In genomic region chr6:124759259-124759658, GRCm38 (mm10) we compare ENCODE assay signal across 8 mouse cellular contexts. TPM values are rescaled to one million over a fixed set of nuclear protein-coding genes. Genes with fewer than 3 reads are reported as not detected.
DNase-seq lines count a peak whose midpoint lies in the region; ATAC-seq and TF ChIP-seq lines count a peak whose summit lies in the region.

No protein-coding gene starts in this region.

- 3% methylated on average over 5 of the region's 5 CpGs for WGBS in embryonic facial prominence, embryonic 12.5 days
- 5% methylated on average over 5 of the region's 5 CpGs for WGBS in kidney, adult 2 months
- 2% methylated on average over 5 of the region's 5 CpGs for WGBS in liver, adult 2 months
- WGBS in stomach, embryonic 15.5 days: 3% methylated on average over 5 of the region's 5 CpGs

- peak; percentile 93 for DNase-seq in B cell, adult 2 months
- DNase-seq in adrenal gland, postnatal 25 days: peak; percentile 83
- peak; percentile 87 for DNase-seq in heart, adult 8-10 months (ENCODE audit: low spot score)
- DNase-seq in kidney, adult 2 months: peak; percentile 92
- peak; percentile 73 for DNase-seq in liver, adult 2 months (ENCODE audit: extremely low read depth, low read depth, low spot score)

- no peaks in the 10 kb centered on the region for H3K36me3 ChIP-seq in embryonic facial prominence, embryonic 12.5 days
- H3K36me3 ChIP-seq in kidney, adult 2 months (ENCODE audit: control insufficient read depth, insufficient read depth, low read length): no peaks in the 10 kb centered on the region
- H3K36me3 ChIP-seq in liver, adult 2 months (ENCODE audit: control insufficient read depth, insufficient read depth, low read length): no peaks in the 10 kb centered on the region
- no peaks in the 10 kb centered on the region for H3K36me3 ChIP-seq in myocyte (ENCODE audit: control insufficient read depth, insufficient read depth)
- H3K36me3 ChIP-seq in stomach, embryonic 15.5 days: no peaks in the 10 kb centered on the region

- 0 out of 2 replicates have a peak overlapping the region, but pooled peaks have one; percentile 4 for H3K4me3 ChIP-seq in embryonic facial prominence, embryonic 12.5 days
- H3K4me3 ChIP-seq in kidney, adult 2 months (ENCODE audit: insufficient read depth, low read depth, low read length): no peak overlapping the region
- no peak overlapping the region for H3K4me3 ChIP-seq in liver, adult 2 months (ENCODE audit: insufficient read depth, low read depth, low read length)
- H3K4me3 ChIP-seq in myocyte: no peak overlapping the region
- H3K4me3 ChIP-seq in stomach, embryonic 15.5 days (replicated peaks): no peak overlapping the region; the same call in 1 of the 2 replicates

- H3K9me3 ChIP-seq in embryonic facial prominence, embryonic 12.5 days: no peaks in the 10 kb centered on the region
- no peaks in the 10 kb centered on the region for H3K9me3 ChIP-seq in stomach, embryonic 15.5 days

- ATAC-seq in embryonic facial prominence, embryonic 12.5 days (ENCODE audit: insufficient number of reproducible peaks, insufficient read depth, low FRiP score, low TSS enrichment): no peak
- peak; percentile 2; the same call in 1 of the 2 replicates for ATAC-seq in stomach, embryonic 15.5 days (ENCODE audit: insufficient read depth, low FRiP score, low read depth)

- H3K4me2 ChIP-seq in embryonic facial prominence, embryonic 12.5 days (replicated peaks): peak overlapping the region; percentile 78
- peak overlapping the region; percentile 87 for H3K4me2 ChIP-seq in myocyte (ENCODE audit: low read depth)
- peak overlapping the region; percentile 61 for H3K4me2 ChIP-seq in stomach, embryonic 15.5 days

- no peak for TF ChIP-seq POLR2A in kidney, adult 2 months (IDR thresholded peaks at IDR 0.05; ENCODE audit: low read depth, low read length)
- no peak for TF ChIP-seq POLR2A in liver, adult 2 months (IDR thresholded peaks at IDR 0.05; ENCODE audit: extremely low read depth, insufficient read depth, low read length)
- peak; percentile 34 for TF ChIP-seq POLR2A in myocyte (IDR thresholded peaks at IDR 0.05; ENCODE audit: insufficient read length, low read depth)

- TF ChIP-seq CTCF in kidney, adult 2 months (conservative IDR thresholded peaks at IDR 0.05; ENCODE audit: insufficient read depth, insufficient read length, low read depth, low read length): peak; percentile 99
- TF ChIP-seq CTCF in liver, adult 2 months (IDR thresholded peaks at IDR 0.05; ENCODE audit: low read depth, low read length): peak; percentile 96

- no peaks in the 10 kb centered on the region for H3K27me3 ChIP-seq in embryonic facial prominence, embryonic 12.5 days
- H3K27me3 ChIP-seq in kidney, adult 2 months (replicated peaks; ENCODE audit: control insufficient read depth, insufficient read depth, low read length): no peaks in the 10 kb centered on the region
- no peaks in the 10 kb centered on the region for H3K27me3 ChIP-seq in liver, adult 2 months (ENCODE audit: control insufficient read depth, insufficient read depth, low read length)
- H3K27me3 ChIP-seq in myocyte (ENCODE audit: control insufficient read depth, insufficient read depth, insufficient read length): no peaks in the 10 kb centered on the region
- H3K27me3 ChIP-seq in stomach, embryonic 15.5 days (replicated peaks): no peaks in the 10 kb centered on the region

- no peak overlapping the region for H3ac ChIP-seq in myocyte (ENCODE audit: control insufficient read depth, insufficient read length)

- peaks cover 23% of the 10 kb centered on the region for H3K79me2 ChIP-seq in liver, adult 2 months (ENCODE audit: control insufficient read depth, insufficient read depth, low read length)
- H3K79me2 ChIP-seq in myocyte (ENCODE audit: control insufficient read depth, insufficient read depth): peaks cover 17% of the 10 kb centered on the region

- H3K4me1 ChIP-seq in embryonic facial prominence, embryonic 12.5 days: peaks cover 36% of the 10 kb centered on the region
- peaks cover 18% of the 10 kb centered on the region for H3K4me1 ChIP-seq in kidney, adult 2 months (ENCODE audit: control insufficient read depth, insufficient read depth, low read length)
- H3K4me1 ChIP-seq in liver, adult 2 months (ENCODE audit: control insufficient read depth, insufficient read depth, low read length): peaks cover 26% of the 10 kb centered on the region
- peaks cover 42% of the 10 kb centered on the region for H3K4me1 ChIP-seq in stomach, embryonic 15.5 days

- H3K27ac ChIP-seq in embryonic facial prominence, embryonic 12.5 days: peak overlapping the region; percentile 99
- H3K27ac ChIP-seq in kidney, adult 2 months (ENCODE audit: insufficient read depth, low read depth, low read length): peak overlapping the region; percentile 54
- H3K27ac ChIP-seq in liver, adult 2 months (replicated peaks; ENCODE audit: insufficient read depth, low read depth, low read length): no peak overlapping the region
- peak overlapping the region; percentile 96 for H3K27ac ChIP-seq in stomach, embryonic 15.5 days

- H3K9ac ChIP-seq in embryonic facial prominence, embryonic 12.5 days: no peak overlapping the region
- no peak overlapping the region for H3K9ac ChIP-seq in liver, adult 2 months (ENCODE audit: low read depth, low read length)
- no peak overlapping the region for H3K9ac ChIP-seq in stomach, embryonic 15.5 days

TF ChIP-seq in myocyte, 11 proteins besides CTCF, POLR2A, EP300 and RAD21:
- TF ChIP-seq SRF (IDR thresholded peaks at IDR 0.05; ENCODE audit: control insufficient read depth, insufficient read length, low read depth) (no peak), POLR2AphosphoS2 (IDR thresholded peaks at IDR 0.05; ENCODE audit: insufficient read length, low read depth) (peak; percentile 95)

RNA-seq across cellular contexts. Expression of gene Atn1, which starts 2.9 kb away (rescaled TPM):
- 100 and 102 TPM in 2 replicates for total RNA-seq in adrenal gland, postnatal 25 days (2021)
- polyA plus RNA-seq in embryonic facial prominence, embryonic 12.5 days (2016; fragmentation: Nextera tagmentation; extraction: Ambion mirVana): 20.1 and 20.5 TPM in 2 replicates
- total RNA-seq in heart, adult 8-10 months (2022): 10 to 100 TPM; 40.9 to 48.2 (median 45.2) TPM
- polyA plus RNA-seq in kidney, adult 2 months (2012; rRNA removed): 49.1 and 65.4 TPM in 2 replicates
- total RNA-seq in liver, adult 2 months (2014; rRNA removed): 1.4 and 1.5 TPM in 2 replicates
- 9.6 and 10.9 TPM in 2 replicates for polyA plus RNA-seq in liver, adult 2 months (2012; rRNA removed)
- 39.4 TPM for polyA plus RNA-seq in myocyte (2012; fragmentation: generic; extraction: Trizol)
- 13.9 and 16.2 TPM in 2 replicates for polyA plus RNA-seq in stomach, embryonic 15.5 days (2015; fragmentation: Nextera tagmentation; extraction: Ambion mirVana)

RNA-seq across cellular contexts. Expression of gene Gm45234, which starts 3.4 kb away (rescaled TPM):
- total RNA-seq in adrenal gland, postnatal 25 days (2021): not detected in 2 replicates
- not detected in 2 replicates for polyA plus RNA-seq in embryonic facial prominence, embryonic 12.5 days (2016; fragmentation: Nextera tagmentation; extraction: Ambion mirVana)
- total RNA-seq in heart, adult 8-10 months (2022): under 1 TPM in 1 of 4 experiments, not detected in 3; 0.41 TPM
- polyA plus RNA-seq in kidney, adult 2 months (2012; rRNA removed): not detected in 2 replicates
- not detected in 2 replicates for total RNA-seq in liver, adult 2 months (2014; rRNA removed)
- polyA plus RNA-seq in liver, adult 2 months (2012; rRNA removed): not detected in 2 replicates
- polyA plus RNA-seq in myocyte (2012; fragmentation: generic; extraction: Trizol): not detected
- polyA plus RNA-seq in stomach, embryonic 15.5 days (2015; fragmentation: Nextera tagmentation; extraction: Ambion mirVana): not detected in 2 replicates

RNA-seq across cellular contexts. Expression of gene Eno2, which starts 10.2 kb away (rescaled TPM):
- total RNA-seq in adrenal gland, postnatal 25 days (2021): 10.1 and 17.6 TPM in 2 replicates
- polyA plus RNA-seq in embryonic facial prominence, embryonic 12.5 days (2016; fragmentation: Nextera tagmentation; extraction: Ambion mirVana): 9.7 and 10.2 TPM in 2 replicates
- total RNA-seq in heart, adult 8-10 months (2022): 1 to 10 TPM; 3.2 to 6.1 (median 4.8) TPM
- polyA plus RNA-seq in kidney, adult 2 months (2012; rRNA removed): 2.6 and 3.2 TPM in 2 replicates
- total RNA-seq in liver, adult 2 months (2014; rRNA removed): 0.09 and 0.67 TPM in 2 replicates
- polyA plus RNA-seq in liver, adult 2 months (2012; rRNA removed): 0.19 and 0.34 TPM in 2 replicates
- polyA plus RNA-seq in myocyte (2012; fragmentation: generic; extraction: Trizol): 19.5 TPM
- polyA plus RNA-seq in stomach, embryonic 15.5 days (2015; fragmentation: Nextera tagmentation; extraction: Ambion mirVana): 5.3 and 6.9 TPM in 2 replicates

RNA-seq across cellular contexts. Expression of gene Grcc10, which starts 18.1 kb away (rescaled TPM):
- 357 and 392 TPM in 2 replicates for total RNA-seq in adrenal gland, postnatal 25 days (2021)
- polyA plus RNA-seq in embryonic facial prominence, embryonic 12.5 days (2016; fragmentation: Nextera tagmentation; extraction: Ambion mirVana): 498 and 530 TPM in 2 replicates
- total RNA-seq in heart, adult 8-10 months (2022): 100 to 1,000 TPM; 286 to 318 (median 310) TPM
- 387 and 474 TPM in 2 replicates for polyA plus RNA-seq in kidney, adult 2 months (2012; rRNA removed)
- total RNA-seq in liver, adult 2 months (2014; rRNA removed): 125 and 140 TPM in 2 replicates
- 203 and 216 TPM in 2 replicates for polyA plus RNA-seq in liver, adult 2 months (2012; rRNA removed)
- 287 TPM for polyA plus RNA-seq in myocyte (2012; fragmentation: generic; extraction: Trizol)
- 331 and 401 TPM in 2 replicates for polyA plus RNA-seq in stomach, embryonic 15.5 days (2015; fragmentation: Nextera tagmentation; extraction: Ambion mirVana)

RNA-seq across cellular contexts. Expression of gene Lrrc23, which starts 20.3 kb away (rescaled TPM):
- total RNA-seq in adrenal gland, postnatal 25 days (2021): 0.21 TPM in 1 of 2 replicates, not detected in the other
- polyA plus RNA-seq in embryonic facial prominence, embryonic 12.5 days (2016; fragmentation: Nextera tagmentation; extraction: Ambion mirVana): 0.59 and 1.0 TPM in 2 replicates
- total RNA-seq in heart, adult 8-10 months (2022): 1 to 10 TPM in 1 of 4 experiments, under 1 TPM in 2, not detected in 1; 0.37 to 1.2 (median 0.41) TPM
- polyA plus RNA-seq in kidney, adult 2 months (2012; rRNA removed): 0.41 and 0.66 TPM in 2 replicates
- total RNA-seq in liver, adult 2 months (2014; rRNA removed): not detected in 2 replicates
- not detected in 2 replicates for polyA plus RNA-seq in liver, adult 2 months (2012; rRNA removed)
- polyA plus RNA-seq in myocyte (2012; fragmentation: generic; extraction: Trizol): 0.13 TPM
- polyA plus RNA-seq in stomach, embryonic 15.5 days (2015; fragmentation: Nextera tagmentation; extraction: Ambion mirVana): 0.35 and 1.3 TPM in 2 replicates
